Mouse (Mus musculus) forebrain, postnatal 0 days (tissue): ENCODE results near the gene Nrap. TPM values are rescaled to one million over a fixed set of nuclear protein-coding genes. Genes with fewer than 3 reads are reported as not detected.
A peak's percentile ranks its signal among the peaks of the same experiment; 100 is the strongest.

Experiments used
- ATAC-seq: fragments of 200-750 bp; cut with Nextera tagmentation; 2 replicates; pipeline ENCODE4 v1.8.0; 2017; ENCODE audit warnings: mild to moderate bottlenecking, moderate library complexity
- DNase-seq: peaks from one replicate; pipeline ENCODE4 v3.0.0-alpha.2; 2015
- H3K27ac ChIP-seq: fragments of 300-500 bp; sonication (generic); 2 replicates; pipeline ENCODE4 v1.5.1; 2014; ENCODE audit warnings: low read depth, mild to moderate bottlenecking, antibody characterized with exemption, low read length, moderate library complexity, mixed read lengths
- H3K27me3 ChIP-seq: fragments of 300-500 bp; sonication (generic); 2 replicates; pipeline ENCODE4 v1.6.1; 2014; ENCODE audit warnings: mild to moderate bottlenecking, low read length, mixed read lengths; ENCODE audit not compliant: insufficient read depth
- H3K36me3 ChIP-seq: fragments of 300-500 bp; sonication (generic); 2 replicates; pipeline ENCODE4 v1.6.1; 2014; ENCODE audit warnings: mild to moderate bottlenecking, moderate library complexity; ENCODE audit not compliant: insufficient read depth
- H3K4me1 ChIP-seq: fragments of 300-500 bp; sonication (generic); 2 replicates; pipeline ENCODE4 v1.6.1; 2014; ENCODE audit warnings: antibody characterized with exemption; ENCODE audit not compliant: insufficient read depth
- H3K4me2 ChIP-seq: fragments of 300-500 bp; sonication (generic); 2 replicates; pipeline ENCODE4 v1.6.1; 2014; ENCODE audit warnings: low read depth, mild to moderate bottlenecking, moderate library complexity
- H3K4me3 ChIP-seq: fragments of 300-500 bp; sonication (generic); 2 replicates; pipeline ENCODE4 v1.5.1; 2014; ENCODE audit warnings: low read depth, low read length, mixed read lengths
- H3K9ac ChIP-seq: fragments of 300-500 bp; sonication (generic); 2 replicates; pipeline ENCODE4 v1.6.1; 2014; ENCODE audit warnings: mild to moderate bottlenecking
- H3K9me3 ChIP-seq: fragments of 300-500 bp; sonication (generic); 2 replicates; pipeline ENCODE4 v1.6.1; 2016; ENCODE audit warnings: low read length
- CTCF ChIP-seq: sonication (generic); IDR thresholded peaks from 2 replicates; pipeline ENCODE4 v1.5.1; 2016; ENCODE audit warnings: antibody characterized with exemption, control low read depth, low read depth
- WGBS: fragments of 180-500 bp; shearing (Covaris S2); extraction: QIAGEN DNeasy Blood & Tissue Kit; methylation state at CpG from one replicate; pipeline ENCODE4 v1.1.7; 2014; 5-methylcytosine and 5-hydroxymethylcytosine counted together
- polyA plus RNA-seq: library from polyadenylated mRNA; unstranded; fragments of >200 nt; fragmentation: Nextera tagmentation; extraction: Ambion mirVana; gene quantifications from 2 replicates; pipeline ENCODE4 v1.2.1, GENCODE M21; 2015
- total RNA-seq: library from RNA; depleted of rRNA; stranded (reverse); fragments of >200 nt; gene quantifications from 2 replicates; pipeline ENCODE4 v1.2.3, GENCODE M21; 2014; rRNA removed

Nrap gene
- total and polyA plus RNA-seq, 2 experiments from 2014 or later, result 0.76 to 0.86 TPM

DNA sequence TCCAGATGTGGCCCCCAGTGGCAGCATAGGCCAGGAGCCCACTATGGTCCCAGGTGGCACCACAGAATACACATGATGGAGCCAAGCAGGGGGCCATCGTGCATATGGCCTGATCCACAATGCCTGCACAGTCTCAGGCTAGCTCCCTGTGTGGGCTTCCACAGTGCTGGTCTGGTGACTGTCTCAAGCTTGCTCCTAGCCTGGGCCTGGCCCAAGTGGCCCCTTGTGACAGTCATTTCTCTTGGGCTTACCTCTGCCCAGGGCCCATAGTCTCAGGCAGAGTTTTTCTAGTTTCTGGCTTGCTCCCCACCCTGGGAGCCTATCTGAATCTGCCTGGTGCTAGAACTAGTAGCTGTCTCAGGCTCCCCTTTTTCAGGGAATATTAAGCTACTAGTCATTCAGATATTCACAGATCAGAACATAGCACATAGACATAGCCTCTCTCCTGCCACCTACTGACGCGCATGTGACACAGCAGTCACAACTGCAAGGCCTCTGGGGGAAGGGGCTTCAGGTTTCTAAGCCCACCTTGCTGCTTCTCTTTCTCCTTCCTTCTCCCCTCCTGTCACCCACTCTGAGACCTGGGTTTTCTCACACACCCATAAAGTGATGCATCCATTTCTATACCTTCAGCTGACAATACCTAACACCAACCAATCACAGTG is 112.6 kb downstream of the Nrap start:
- Histone ChIP-seq H3K9me3 (no peaks in the 10 kb centered on the region), H3K36me3 (no peaks in the 10 kb centered on the region), H3K4me1 (no peaks in the 10 kb centered on the region), H3K27ac (no peak overlapping the region), H3K4me2 (no peak overlapping the region), H3K9ac (no peak overlapping the region), H3K4me3 (no peak overlapping the region), H3K27me3 (no peaks in the 10 kb centered on the region)
- ATAC-seq (no peak), DNase-seq (no peak)
- peak; percentile 53 for TF ChIP-seq CTCF
- WGBS, result 50% methylated on average over 3 of the region's 3 CpGs

DNA sequence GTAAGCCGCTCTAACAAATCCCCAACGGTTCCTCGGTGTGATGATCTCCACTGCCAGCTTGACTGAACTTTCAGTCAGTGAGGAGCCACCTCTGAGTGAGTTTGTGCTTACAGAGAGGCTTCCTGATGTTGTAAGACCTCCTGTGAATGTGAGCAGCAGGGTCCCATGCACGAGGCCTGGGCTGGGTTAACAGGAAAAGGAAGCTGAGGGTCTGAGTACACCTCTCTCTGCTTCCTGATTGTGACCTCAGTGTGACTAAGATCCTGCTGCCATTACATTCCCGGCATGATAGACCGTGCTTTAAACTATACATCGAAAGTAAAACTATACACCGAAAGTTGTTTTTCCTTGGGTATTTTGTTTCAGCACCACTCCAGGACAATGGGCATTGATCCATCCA is 117.8 kb downstream of the Nrap start:
- ATAC-seq (no peak), DNase-seq (no peak)
- H3K9ac ChIP-seq, result no peak overlapping the region
- WGBS, result 85% methylated on average over 8 of the region's 8 CpGs
- no peaks in the 10 kb centered on the region for H3K27me3 ChIP-seq
- no peaks in the 10 kb centered on the region for H3K36me3 ChIP-seq
- H3K4me1 ChIP-seq, result no peaks in the 10 kb centered on the region
- no peak overlapping the region for H3K27ac ChIP-seq
- H3K4me2 ChIP-seq, result no peak overlapping the region
- TF ChIP-seq CTCF, result no peak
- H3K4me3 ChIP-seq, result no peak overlapping the region
- no peaks in the 10 kb centered on the region for H3K9me3 ChIP-seq

Other genes starting within 250 kb of the Nrap start
- gene Habp2, start 102.9 kb downstream of the Nrap start, total RNA-seq, result not detected in 2 replicates
- gene Habp2, start 102.9 kb downstream of the Nrap start, polyA plus RNA-seq, result 0.06 TPM in 1 of 2 replicates, not detected in the other
- gene Casp7, start 7.1 kb upstream of the Nrap start, total RNA-seq, result 21.4 and 23.7 TPM in 2 replicates
- 23.8 and 28.8 TPM in 2 replicates for gene Casp7, start 7.1 kb upstream of the Nrap start, polyA plus RNA-seq
- 0.14 and 0.15 TPM in 2 replicates for gene Plekhs1, start 71.6 kb upstream of the Nrap start, total RNA-seq
- gene Plekhs1, start 71.6 kb upstream of the Nrap start, polyA plus RNA-seq, result 0.28 and 0.29 TPM in 2 replicates
- 6.7 and 10.4 TPM in 2 replicates for gene Dclre1a, start 158.2 kb upstream of the Nrap start, total RNA-seq
- gene Dclre1a, start 158.2 kb upstream of the Nrap start, polyA plus RNA-seq, result 8.2 and 9.8 TPM in 2 replicates
- gene Nhlrc2, start 158.2 kb upstream of the Nrap start, total RNA-seq, result 11.5 and 13.7 TPM in 2 replicates
- gene Nhlrc2, start 158.2 kb upstream of the Nrap start, polyA plus RNA-seq, result 3.8 and 5.8 TPM in 2 replicates